Mouse (Mus musculus): ENCODE measurements around the gene Hoxb2.

Hoxb2 gene

GRCm38 (mm10) chr11:96351312-96351711 lies 987 bp downstream of the Hoxb2 start:
- no peak for DNase-seq (ENCODE audit: low spot score in 2 of 2)

GRCm38 (mm10) chr11:96351831-96352230 lies 1.5 kb downstream of the Hoxb2 start:
- no peak for DNase-seq (ENCODE audit: low spot score in 2 of 2)

- DNase-seq (ENCODE audit: low spot score in 2 of 2) = no peak
Measured at GRCm38 (mm10) chr11:96352691-96353521, 2.6 kb downstream of the Hoxb2 start.

- DNase-seq (ENCODE audit: low spot score in 2 of 2) = no peak
Measured at GRCm38 (mm10) chr11:96353522-96353841, 3.2 kb downstream of the Hoxb2 start.

GRCm38 (mm10) chr11:96353939-96354338 lies 3.6 kb downstream of the Hoxb2 start:
- DNase-seq (ENCODE audit: low spot score in 2 of 2) = no peak

GRCm38 (mm10) chr11:96354376-96354775 lies 4.1 kb downstream of the Hoxb2 start:
- no peak for DNase-seq (ENCODE audit: low spot score in 2 of 2)

- no peak for DNase-seq (ENCODE audit: low spot score in 2 of 2)
Measured at GRCm38 (mm10) chr11:96354801-96355311, 4.5 kb downstream of the Hoxb2 start.

- no peak for DNase-seq (ENCODE audit: low spot score in 2 of 2)
Measured at GRCm38 (mm10) chr11:96363807-96364206, 13.5 kb downstream of the Hoxb2 start.

- no peak for DNase-seq (ENCODE audit: low spot score in 2 of 2)
Measured at GRCm38 (mm10) chr11:96365441-96366091, 15.2 kb downstream of the Hoxb2 start, which contains the start of gene Hoxb1. Gene Hoxb1, plus strand, starts transcription at chr11:96365752.

GRCm38 (mm10) chr11:96366092-96367041 lies 16.0 kb downstream of the Hoxb2 start:
- no peak for DNase-seq (ENCODE audit: low spot score in 2 of 2)

- DNase-seq (ENCODE audit: low spot score in 2 of 2) = no peak
Measured at GRCm38 (mm10) chr11:96367141-96367540, 16.8 kb downstream of the Hoxb2 start.

- no peak for DNase-seq (ENCODE audit: low spot score in 2 of 2)
Measured at GRCm38 (mm10) chr11:96368686-96369085, 18.4 kb downstream of the Hoxb2 start.

GRCm38 (mm10) chr11:96369140-96369539 lies 18.8 kb downstream of the Hoxb2 start:
- no peak for DNase-seq (ENCODE audit: low spot score in 2 of 2)

- no peak for DNase-seq (ENCODE audit: low spot score in 2 of 2)
Measured at GRCm38 (mm10) chr11:96371726-96372125, 21.4 kb downstream of the Hoxb2 start.

GRCm38 (mm10) chr11:96372519-96372918 lies 22.2 kb downstream of the Hoxb2 start:
- DNase-seq (ENCODE audit: low spot score in 2 of 2) = no peak

GRCm38 (mm10) chr11:96374810-96375209 lies 24.5 kb downstream of the Hoxb2 start:
- DNase-seq (ENCODE audit: low spot score in 2 of 2) = no peak

- DNase-seq (ENCODE audit: low spot score in 2 of 2) = no peak
Measured at GRCm38 (mm10) chr11:96383381-96383780, 33.1 kb downstream of the Hoxb2 start.

GRCm38 (mm10) chr11:96387635-96388034 lies 37.3 kb downstream of the Hoxb2 start:
- no peak for DNase-seq (ENCODE audit: low spot score in 2 of 2)

- DNase-seq (ENCODE audit: low spot score in 2 of 2) = no peak
Measured at GRCm38 (mm10) chr11:96396772-96397626, 46.7 kb downstream of the Hoxb2 start.

GRCm38 (mm10) chr11:96397806-96398335 lies 47.5 kb downstream of the Hoxb2 start:
- no peak for DNase-seq (ENCODE audit: low spot score in 2 of 2)

GRCm38 (mm10) chr11:96399923-96400322 lies 49.6 kb downstream of the Hoxb2 start:
- no peak for DNase-seq (ENCODE audit: low spot score in 2 of 2)

All from frontal cortex, postnatal 10 days (tissue).